Mouse (Mus musculus) midbrain, embryonic 13.5 days (tissue): ENCODE results near the gene Epb41. TPM values are rescaled to one million over a fixed set of nuclear protein-coding genes. Genes with fewer than 3 reads are reported as not detected.

Experiments used
- ATAC-seq: fragments of 200-750 bp; cut with Nextera tagmentation; 2 replicates; pipeline ENCODE4 v1.8.0; 2017; ENCODE audit warnings: mild to moderate bottlenecking, moderate TSS enrichment, moderate library complexity
- H3K27ac ChIP-seq: fragments of 300-500 bp; sonication (generic); 2 replicates; pipeline ENCODE4 v1.5.1; 2015; ENCODE audit warnings: inconsistent platforms, mild to moderate bottlenecking, moderate library complexity
- H3K27me3 ChIP-seq: fragments of 300-500 bp; sonication (generic); 2 replicates; pipeline ENCODE4 v1.6.1; 2015; ENCODE audit warnings: mild to moderate bottlenecking, inconsistent platforms
- H3K36me3 ChIP-seq: fragments of 300-500 bp; sonication (generic); 2 replicates; pipeline ENCODE4 v1.6.1; 2015; ENCODE audit warnings: mild to moderate bottlenecking, inconsistent platforms
- H3K4me1 ChIP-seq: fragments of 300-500 bp; sonication (generic); replicated peaks from 2 replicates; pipeline ENCODE4 v1.6.1; 2015; ENCODE audit warnings: inconsistent platforms
- H3K4me2 ChIP-seq: fragments of 300-500 bp; sonication (generic); replicated peaks from 2 replicates; pipeline ENCODE4 v1.6.1; 2015; ENCODE audit warnings: moderate library complexity, mild to moderate bottlenecking, inconsistent platforms
- H3K4me3 ChIP-seq: fragments of 300-500 bp; sonication (generic); replicated peaks from 2 replicates; pipeline ENCODE4 v1.5.1; 2015; ENCODE audit warnings: mild to moderate bottlenecking, inconsistent platforms
- H3K9ac ChIP-seq: fragments of 300-500 bp; sonication (generic); replicated peaks from 2 replicates; pipeline ENCODE4 v1.6.1; 2015; ENCODE audit warnings: mild to moderate bottlenecking, inconsistent platforms
- H3K9me3 ChIP-seq: fragments of 300-500 bp; sonication (generic); 2 replicates; pipeline ENCODE4 v1.6.1; 2016; ENCODE audit warnings: mild to moderate bottlenecking, inconsistent platforms
- WGBS: fragments of 180-500 bp; shearing (Covaris S2); methylation state at CpG from one replicate; pipeline ENCODE4 v1.1.7; 2015; 5-methylcytosine and 5-hydroxymethylcytosine counted together
- polyA plus RNA-seq: library from polyadenylated mRNA; unstranded; fragments of >200 nt; fragmentation: Nextera tagmentation; extraction: Ambion mirVana; gene quantifications from 2 replicates; pipeline ENCODE4 v1.2.1, GENCODE M21; 2015

Epb41 gene
- polyA plus RNA-seq, 1 experiment from 2014 or later: 122 TPM

DNA sequence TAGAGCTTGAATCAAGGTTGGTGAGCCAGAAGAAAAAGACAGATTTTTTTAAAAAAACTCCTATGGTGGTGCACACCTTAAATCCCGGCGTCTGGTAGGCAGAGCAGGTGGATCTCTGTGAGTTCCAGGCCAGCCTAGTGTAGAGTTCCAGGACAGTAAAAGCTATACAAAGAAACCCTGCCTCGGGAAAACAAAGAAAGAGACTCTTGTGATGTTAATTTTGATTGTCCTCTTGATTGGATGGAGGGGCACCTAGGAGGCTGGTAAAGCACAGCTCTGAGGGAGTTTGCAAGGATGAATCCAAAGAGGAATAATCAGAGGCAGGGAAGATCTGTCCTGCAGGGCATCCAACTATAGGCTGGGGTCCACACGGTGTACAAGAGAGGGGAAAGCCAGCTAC is 56.6 kb downstream of the Epb41 start:
- peaks cover 26% of the 10 kb centered on the region for H3K4me1 ChIP-seq
- H3K27me3 ChIP-seq: no peaks in the 10 kb centered on the region
- peak overlapping the region; percentile 12; the same call in 1 of the 2 replicates for H3K27ac ChIP-seq
- H3K4me3 ChIP-seq: no peak overlapping the region
- no peak for ATAC-seq
- H3K9ac ChIP-seq: 0 out of 2 replicates have a peak overlapping the region, but pooled peaks have one; percentile 12
- 19% methylated on average over 4 of the region's 4 CpGs for WGBS
- no peaks in the 10 kb centered on the region for H3K9me3 ChIP-seq
- H3K4me2 ChIP-seq: no peak overlapping the region
- H3K36me3 ChIP-seq: 0 out of 2 replicates have a peak, but pooled peaks cover 2% of the 10 kb centered on the region

DNA sequence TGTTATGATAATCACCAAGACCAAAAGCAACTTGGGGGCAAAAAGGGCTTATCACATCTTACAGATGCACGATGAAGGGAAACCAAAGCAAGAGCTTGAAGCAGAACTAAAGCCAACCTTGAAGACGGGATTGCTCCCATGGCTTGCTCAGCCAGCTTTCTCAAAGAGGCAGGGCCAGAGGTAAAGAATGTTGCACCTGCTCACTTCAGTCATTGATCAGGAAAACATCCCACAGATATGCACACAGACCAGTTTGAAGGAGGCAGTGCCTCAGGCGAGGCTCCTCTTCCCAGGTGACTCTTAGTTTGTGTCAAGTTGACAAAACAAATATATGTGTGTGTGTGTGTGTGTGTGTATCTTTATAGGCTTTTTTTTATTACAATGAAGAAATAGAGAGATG is 59.7 kb downstream of the Epb41 start:
- no peak for ATAC-seq
- no peaks in the 10 kb centered on the region for H3K27me3 ChIP-seq

DNA sequence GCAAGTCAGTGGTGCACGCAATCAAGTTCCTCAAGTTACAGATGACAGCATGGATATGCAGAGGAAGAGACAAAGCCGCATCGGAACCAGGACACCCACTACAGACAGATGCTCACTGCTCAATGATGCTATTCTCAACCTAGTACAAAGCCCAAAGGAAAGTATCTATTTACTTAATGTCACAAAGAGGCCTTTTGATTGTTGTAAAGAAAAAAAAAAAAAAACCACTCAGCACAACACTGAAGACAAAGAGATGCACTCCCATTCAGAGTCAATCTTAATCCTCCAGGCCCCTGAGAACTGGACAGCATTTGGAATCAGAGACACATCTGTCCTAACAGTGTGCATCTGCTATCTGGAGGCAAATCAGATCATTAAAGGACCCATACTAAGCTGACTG is 63.5 kb downstream of the Epb41 start:
- H3K27me3 ChIP-seq: no peaks in the 10 kb centered on the region
- no peak for ATAC-seq
- no peak overlapping the region for H3K4me3 ChIP-seq
- H3K9me3 ChIP-seq: no peaks in the 10 kb centered on the region
- no peak overlapping the region for H3K4me2 ChIP-seq
- 31% methylated on average over 3 of the region's 3 CpGs for WGBS
- H3K36me3 ChIP-seq: peaks cover 8% of the 10 kb centered on the region
- H3K27ac ChIP-seq: no peak overlapping the region; the same call in 1 of the 2 replicates
- peaks cover 41% of the 10 kb centered on the region for H3K4me1 ChIP-seq
- H3K9ac ChIP-seq: no peak overlapping the region

More for the DNA sequence above, 59.7 kb downstream of the Epb41 start:
- 62% methylated on average over 3 of the region's 3 CpGs for WGBS
- Histone ChIP-seq H3K9me3 (no peaks in the 10 kb centered on the region), H3K27ac (no peak overlapping the region), H3K9ac (no peak overlapping the region), H3K36me3 (0 out of 2 replicates have a peak, but pooled peaks cover 2% of the 10 kb centered on the region), H3K4me2 (no peak overlapping the region), H3K4me1 (peaks cover 48% of the 10 kb centered on the region), H3K4me3 (no peak overlapping the region)

DNA sequence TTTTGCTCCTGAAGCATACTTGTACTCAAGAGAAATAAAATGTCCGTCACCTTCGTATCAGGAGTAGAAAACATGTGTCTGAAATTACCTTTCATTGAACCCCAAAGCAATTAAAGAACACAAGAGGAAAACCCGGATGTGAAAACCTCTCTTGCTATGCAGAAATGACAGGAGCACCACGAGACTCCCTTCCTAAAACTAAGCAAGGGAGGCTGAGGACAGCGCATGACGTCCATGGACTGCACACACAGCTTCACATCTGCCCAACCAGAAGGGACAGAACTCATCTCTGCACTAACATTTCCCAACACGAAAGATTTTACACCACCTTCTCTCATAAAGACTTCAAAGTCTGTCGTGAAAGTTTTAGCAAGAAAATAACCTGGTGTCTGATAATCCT is 64.7 kb downstream of the Epb41 start:
- H3K9me3 ChIP-seq: no peaks in the 10 kb centered on the region

GRCm38 (mm10) chr4:132008191-132008590 is 66.9 kb downstream of the Epb41 start:
- Histone ChIP-seq H3K9ac (no peak overlapping the region), H3K4me3 (no peak overlapping the region)
- ATAC-seq: no peak

More for the DNA sequence above, 64.7 kb downstream of the Epb41 start:
- H3K9ac ChIP-seq: no peak overlapping the region
- ATAC-seq: no peak
- H3K4me1 ChIP-seq: peaks cover 40% of the 10 kb centered on the region
- no peaks in the 10 kb centered on the region for H3K27me3 ChIP-seq
- no peak overlapping the region for H3K4me3 ChIP-seq
- no peak overlapping the region for H3K27ac ChIP-seq
- H3K4me2 ChIP-seq: no peak overlapping the region
- H3K36me3 ChIP-seq: peaks cover 14% of the 10 kb centered on the region
- WGBS: 81% methylated on average over 8 of the region's 8 CpGs

GRCm38 (mm10) chr4:132007123-132007522 is 68.0 kb downstream of the Epb41 start:
- WGBS: 91% methylated on average over 7 of the region's 7 CpGs
- ATAC-seq: no peak
- Histone ChIP-seq H3K9ac (no peak overlapping the region), H3K4me1 (peaks cover 29% of the 10 kb centered on the region), H3K27me3 (no peaks in the 10 kb centered on the region), H3K4me2 (no peak overlapping the region), H3K4me3 (no peak overlapping the region), H3K36me3 (peaks cover 36% of the 10 kb centered on the region), H3K27ac (no peak overlapping the region), H3K9me3 (no peaks in the 10 kb centered on the region)

More at GRCm38 (mm10) chr4:132008191-132008590, 66.9 kb downstream of the Epb41 start:
- H3K27me3 ChIP-seq: no peaks in the 10 kb centered on the region
- no peak overlapping the region for H3K4me2 ChIP-seq
- H3K27ac ChIP-seq: no peak overlapping the region
- peaks cover 30% of the 10 kb centered on the region for H3K36me3 ChIP-seq
- H3K4me1 ChIP-seq: peaks cover 37% of the 10 kb centered on the region
- 82% methylated on average over 5 of the region's 5 CpGs for WGBS
- H3K9me3 ChIP-seq: no peaks in the 10 kb centered on the region

- Histone ChIP-seq H3K4me3 (no peak overlapping the region), H3K9me3 (no peaks in the 10 kb centered on the region), H3K4me1 (no peaks in the 10 kb centered on the region; the same call in 1 of the 2 replicates), H3K9ac (no peak overlapping the region), H3K4me2 (no peak overlapping the region), H3K27me3 (no peaks in the 10 kb centered on the region), H3K27ac (no peak overlapping the region), H3K36me3 (peaks cover 37% of the 10 kb centered on the region)
- 81% methylated on average over 7 of the region's 7 CpGs for WGBS
- no peak for ATAC-seq
Observed at GRCm38 (mm10) chr4:131998641-131999040, 76.5 kb downstream of the Epb41 start.

DNA sequence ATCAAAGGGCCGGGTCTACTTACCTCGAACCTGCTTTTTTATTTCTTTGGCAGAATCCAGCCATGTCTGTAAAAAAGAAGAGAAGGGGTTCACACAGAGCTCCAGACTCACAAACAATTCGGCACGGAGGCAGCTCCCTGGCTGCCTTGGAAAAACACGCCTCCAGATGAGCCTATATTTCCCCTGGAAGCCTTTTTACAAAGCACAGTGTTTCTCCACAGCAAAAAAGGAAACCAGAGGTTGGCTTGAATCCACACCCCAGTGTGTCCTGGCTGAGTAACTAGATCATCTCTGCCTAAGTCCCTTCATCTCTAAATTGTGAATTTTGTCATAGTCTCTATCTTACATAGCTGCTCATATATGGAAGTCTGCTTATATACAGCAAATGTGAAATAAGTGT is 77.6 kb downstream of the Epb41 start:
- Histone ChIP-seq H3K27ac (no peak overlapping the region), H3K27me3 (no peaks in the 10 kb centered on the region), H3K36me3 (peaks cover 26% of the 10 kb centered on the region), H3K4me2 (no peak overlapping the region), H3K9me3 (no peaks in the 10 kb centered on the region), H3K4me1 (no peaks in the 10 kb centered on the region; the same call in 1 of the 2 replicates), H3K9ac (no peak overlapping the region), H3K4me3 (no peak overlapping the region)
- no peak for ATAC-seq
- WGBS: 75% methylated on average over 5 of the region's 5 CpGs

DNA sequence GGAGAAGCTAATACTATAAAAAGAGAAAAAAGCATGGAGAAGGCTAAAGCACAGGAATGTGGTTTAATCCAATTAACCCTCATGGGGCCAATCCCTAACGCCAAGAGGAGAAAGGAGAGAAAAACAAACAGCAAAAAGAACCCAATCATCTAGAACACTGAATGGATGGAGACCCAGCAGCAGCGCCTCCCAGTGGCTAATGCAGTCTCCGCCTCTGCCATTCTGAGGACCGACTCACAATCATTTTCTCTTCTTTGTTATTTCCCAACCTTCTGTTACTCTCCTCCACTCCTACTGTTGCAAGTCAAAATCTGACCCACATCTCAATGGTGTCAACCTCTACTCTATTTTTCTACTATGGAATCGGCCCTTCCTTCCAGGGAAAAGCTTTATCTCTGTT is 78.1 kb downstream of the Epb41 start:
- H3K9me3 ChIP-seq: no peaks in the 10 kb centered on the region
- no peaks in the 10 kb centered on the region; the same call in 1 of the 2 replicates for H3K4me1 ChIP-seq
- H3K4me3 ChIP-seq: no peak overlapping the region
- WGBS: 31% methylated on average over 5 of the region's 5 CpGs
- H3K36me3 ChIP-seq: peaks cover 31% of the 10 kb centered on the region
- no peak overlapping the region for H3K4me2 ChIP-seq
- no peaks in the 10 kb centered on the region for H3K27me3 ChIP-seq
- no peak for ATAC-seq
- no peak overlapping the region for H3K27ac ChIP-seq
- no peak overlapping the region for H3K9ac ChIP-seq

GRCm38 (mm10) chr4:131993792-131994191 is 81.3 kb downstream of the Epb41 start:
- H3K9ac ChIP-seq: no peak overlapping the region
- no peak overlapping the region for H3K4me3 ChIP-seq
- no peaks in the 10 kb centered on the region for H3K9me3 ChIP-seq
- no peak overlapping the region for H3K4me2 ChIP-seq
- ATAC-seq: no peak
- peaks cover 36% of the 10 kb centered on the region for H3K36me3 ChIP-seq
- no peaks in the 10 kb centered on the region for H3K27me3 ChIP-seq
- H3K27ac ChIP-seq: no peak overlapping the region
- 61% methylated on average over 3 of the region's 3 CpGs for WGBS
- no peaks in the 10 kb centered on the region; the same call in 1 of the 2 replicates for H3K4me1 ChIP-seq

DNA sequence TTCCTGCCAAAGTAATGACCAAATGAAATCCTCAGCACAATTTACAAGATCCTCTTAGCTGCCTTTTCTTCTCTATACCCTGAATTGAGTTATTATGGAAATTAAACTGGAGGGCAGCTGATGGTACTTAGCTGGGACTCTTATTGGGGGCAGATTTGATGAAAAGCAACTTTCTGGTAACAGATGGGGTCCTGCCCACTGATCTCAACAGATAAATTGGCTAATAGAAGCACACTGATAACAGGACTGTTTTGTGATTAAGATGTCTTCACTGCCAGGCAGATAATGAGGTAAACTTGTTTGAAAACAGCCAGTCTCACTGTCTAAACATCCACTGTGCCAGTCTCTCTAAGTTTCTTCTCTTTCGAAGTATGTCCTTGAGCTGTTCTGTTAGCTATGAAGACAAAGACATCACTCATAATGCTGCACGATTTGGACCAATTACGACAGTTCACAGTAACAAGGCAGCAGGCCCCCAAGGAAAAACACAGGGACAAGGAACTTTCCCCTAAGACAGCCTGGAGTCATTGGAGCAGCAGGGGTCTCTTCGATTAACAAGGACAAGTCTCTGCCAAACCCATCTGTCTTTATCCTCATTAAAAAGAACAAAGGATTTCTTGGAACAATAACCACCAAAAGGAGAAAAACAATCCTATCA is 92.1 kb downstream of the Epb41 start:
- H3K36me3 ChIP-seq: peaks cover 40% of the 10 kb centered on the region

GRCm38 (mm10) chr4:131981755-131982154 is 93.4 kb downstream of the Epb41 start:
- no peak overlapping the region for H3K4me2 ChIP-seq
- H3K36me3 ChIP-seq: peaks cover 35% of the 10 kb centered on the region
- no peak overlapping the region for H3K9ac ChIP-seq
- H3K4me1 ChIP-seq: peaks cover 18% of the 10 kb centered on the region
- no peaks in the 10 kb centered on the region for H3K9me3 ChIP-seq
- no peak overlapping the region for H3K4me3 ChIP-seq
- ATAC-seq: no peak
- 0 out of 2 replicates have a peak overlapping the region, but pooled peaks have one; percentile 35 for H3K27ac ChIP-seq
- no peaks in the 10 kb centered on the region for H3K27me3 ChIP-seq

More for the DNA sequence above, 92.1 kb downstream of the Epb41 start:
- peak; percentile 88 for ATAC-seq
- no peaks in the 10 kb centered on the region for H3K27me3 ChIP-seq
- no peak overlapping the region for H3K4me2 ChIP-seq
- H3K9ac ChIP-seq: no peak overlapping the region; the same call in 1 of the 2 replicates
- H3K4me1 ChIP-seq: peaks cover 18% of the 10 kb centered on the region
- H3K27ac ChIP-seq: peak overlapping the region; percentile 76
- WGBS: 5% methylated on average over 4 of the region's 4 CpGs
- no peak overlapping the region for H3K4me3 ChIP-seq
- H3K9me3 ChIP-seq: no peaks in the 10 kb centered on the region
